Mouse (Mus musculus): Measurements from ENCODE around the gene Cfap61.

Gene Cfap61

GRCm38 (mm10) chr2:146089157-146089692, 154.6 kb downstream of the Cfap61 start:
- no peak for DNase-seq

GRCm38 (mm10) chr2:146097532-146097931, 162.9 kb downstream of the Cfap61 start:
- DNase-seq = no peak

- DNase-seq = no peak
These were observed 164.5 kb downstream of the Cfap61 start for GRCm38 (mm10) chr2:146098853-146099717.

GRCm38 (mm10) chr2:146099838-146100237, 165.3 kb downstream of the Cfap61 start:
- no peak for DNase-seq

- DNase-seq = no peak
These were observed 166.0 kb downstream of the Cfap61 start for GRCm38 (mm10) chr2:146100489-146101060.

- no peak for DNase-seq
These were observed 168.0 kb downstream of the Cfap61 start for GRCm38 (mm10) chr2:146102600-146102999.

GRCm38 (mm10) chr2:146105341-146105740, 170.8 kb downstream of the Cfap61 start:
- no peak for DNase-seq

- DNase-seq = no peak
These were observed 173.4 kb downstream of the Cfap61 start for GRCm38 (mm10) chr2:146107980-146108379.

GRCm38 (mm10) chr2:146109921-146110320, 175.3 kb downstream of the Cfap61 start:
- DNase-seq = no peak

GRCm38 (mm10) chr2:146116282-146116681, 181.7 kb downstream of the Cfap61 start:
- DNase-seq = no peak

- no peak for DNase-seq
These were observed 182.1 kb downstream of the Cfap61 start for GRCm38 (mm10) chr2:146116726-146117125.

- DNase-seq = no peak
These were observed 182.8 kb downstream of the Cfap61 start for GRCm38 (mm10) chr2:146117191-146117914.

GRCm38 (mm10) chr2:146117915-146118403, 183.4 kb downstream of the Cfap61 start:
- no peak for DNase-seq

- no peak for DNase-seq
These were observed 187.0 kb downstream of the Cfap61 start for GRCm38 (mm10) chr2:146121551-146121950.

GRCm38 (mm10) chr2:146125129-146125528, 190.5 kb downstream of the Cfap61 start:
- no peak for DNase-seq

- no peak for DNase-seq
These were observed 194.0 kb downstream of the Cfap61 start for GRCm38 (mm10) chr2:146128622-146129021.

- no peak for DNase-seq
These were observed 195.9 kb downstream of the Cfap61 start for GRCm38 (mm10) chr2:146130514-146130913.

GRCm38 (mm10) chr2:146134275-146134674, 199.7 kb downstream of the Cfap61 start:
- no peak for DNase-seq

GRCm38 (mm10) chr2:146140711-146141110, 206.1 kb downstream of the Cfap61 start:
- DNase-seq = no peak

- DNase-seq = no peak
These were observed 212.7 kb downstream of the Cfap61 start for GRCm38 (mm10) chr2:146147306-146147705.

GRCm38 (mm10) chr2:146147801-146148200, 213.2 kb downstream of the Cfap61 start:
- no peak for DNase-seq

- no peak for DNase-seq
These were observed 214.8 kb downstream of the Cfap61 start for GRCm38 (mm10) chr2:146149206-146149974.

Data from lung, postnatal 4 days (tissue).